Mouse (Mus musculus) mouse trophoblast stem cell (cell line): Measurements from ENCODE around the gene Cox6a2.

Source experiments
- in situ Hi-C, 2 experiments: fragments of 300-500 bp; cut with MseI, MboI; formaldehyde crosslinking; loops; 2 replicates in 1 of 2; 3 replicates in 1 of 2; pipeline ENCODE4 v1.15.1; 2025

Cox6a2 gene

GRCm38 (mm10) chr7:128206152-128206551 is at the start of gene Cox6a2:
TSS of gene Cox6a2 (minus strand) at chr7:128206387.
- in situ Hi-C loops: loop anchor here (10.0 kb wide), 2 partner anchors 101 to 191 kb away; no protein-coding TSS in a partner anchor

DNA sequence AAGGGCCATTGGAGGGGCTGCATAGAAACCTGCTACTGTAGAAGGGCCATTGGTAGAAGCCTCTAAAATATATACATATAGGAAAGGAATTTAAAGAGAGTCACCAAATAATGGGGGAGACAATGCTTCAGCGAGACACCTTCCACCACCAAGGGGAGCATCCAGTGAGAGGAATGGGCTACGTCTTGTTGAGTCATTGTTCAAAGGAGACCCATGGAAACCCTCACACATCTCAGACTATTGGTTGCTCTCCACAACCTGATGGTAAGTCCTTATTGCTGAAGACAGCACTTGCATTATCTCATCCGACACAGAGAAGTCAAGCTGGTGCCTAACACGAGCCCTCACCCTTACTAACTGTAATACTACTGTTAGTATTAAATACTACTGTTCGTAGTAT is 49.6 kb upstream of the Cox6a2 start:
- in situ Hi-C loops: no loop called here

DNA sequence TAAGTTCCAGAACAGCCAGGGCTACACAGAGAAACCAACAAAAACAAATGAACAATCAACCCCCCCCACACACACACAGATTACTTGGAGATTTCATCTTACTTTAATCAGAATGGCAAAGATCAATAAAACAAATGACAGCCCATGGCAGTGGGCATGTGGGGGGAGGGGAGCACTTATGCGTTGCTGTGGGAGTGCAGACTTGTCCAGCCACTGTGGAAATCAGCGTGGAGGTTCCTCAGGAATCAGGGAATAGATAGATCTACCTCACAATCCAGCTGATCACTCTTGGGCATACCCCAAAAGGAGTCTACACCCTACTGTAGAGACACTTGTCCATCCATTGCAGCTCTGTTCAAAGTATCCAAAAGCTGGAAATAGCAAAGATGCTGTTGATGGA is 48.8 kb upstream of the Cox6a2 start:
- in situ Hi-C loops: no loop called here

DNA sequence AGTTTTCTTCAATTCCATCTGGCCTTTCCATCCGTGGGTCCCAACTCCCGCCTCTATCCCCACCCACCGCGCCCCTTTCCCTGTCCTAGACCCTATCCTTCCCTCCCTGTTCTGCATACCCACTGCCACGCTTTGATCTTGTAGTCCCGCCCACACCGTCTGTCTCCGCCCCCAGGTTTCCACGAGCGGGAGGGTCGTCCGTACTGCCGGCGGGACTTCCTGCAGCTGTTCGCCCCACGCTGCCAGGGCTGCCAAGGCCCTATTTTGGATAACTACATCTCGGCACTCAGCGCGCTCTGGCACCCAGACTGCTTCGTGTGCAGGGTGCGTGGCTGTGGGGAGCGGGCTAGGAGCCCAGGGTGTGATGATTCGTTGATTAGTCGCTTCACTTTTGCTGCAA is 46.4 kb upstream of the Cox6a2 start:
- in situ Hi-C loops: no loop called here

- in situ Hi-C loops: no loop called here
These were observed 45.8 kb upstream of the Cox6a2 start for GRCm38 (mm10) chr7:128251946-128252345.

GRCm38 (mm10) chr7:128249998-128250397 is 43.8 kb upstream of the Cox6a2 start:
- in situ Hi-C loops: loop anchor here (5.0 kb wide), 1 partner anchor 97 kb away; no protein-coding TSS in a partner anchor

- in situ Hi-C loops: loop anchor here (5.0 kb wide), 1 partner anchor 99 kb away; no protein-coding TSS in a partner anchor
These were observed 42.2 kb upstream of the Cox6a2 start for GRCm38 (mm10) chr7:128248081-128249042.

DNA sequence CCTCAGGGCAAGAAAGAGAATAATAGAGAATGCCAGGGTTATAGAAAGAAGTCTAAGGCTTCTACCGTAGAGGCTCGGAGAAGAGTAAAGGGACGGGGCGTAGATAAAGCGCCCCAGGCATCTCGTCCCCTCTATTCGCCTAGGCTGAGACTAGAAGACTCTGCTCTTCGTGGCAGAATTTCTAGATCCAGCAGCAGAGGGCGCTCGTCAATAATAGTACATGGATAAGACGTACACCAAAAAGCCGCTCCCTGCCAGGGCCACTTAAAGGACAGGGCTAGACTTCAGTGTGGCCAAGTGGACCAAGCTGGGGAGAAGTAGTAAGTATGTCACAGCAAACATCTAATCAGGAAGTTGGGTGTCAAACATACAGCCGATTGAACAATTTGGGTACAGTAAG is 41.3 kb upstream of the Cox6a2 start:
- in situ Hi-C loops: loop anchor here (5.0 kb wide), 1 partner anchor 100 kb away; no protein-coding TSS in a partner anchor

DNA sequence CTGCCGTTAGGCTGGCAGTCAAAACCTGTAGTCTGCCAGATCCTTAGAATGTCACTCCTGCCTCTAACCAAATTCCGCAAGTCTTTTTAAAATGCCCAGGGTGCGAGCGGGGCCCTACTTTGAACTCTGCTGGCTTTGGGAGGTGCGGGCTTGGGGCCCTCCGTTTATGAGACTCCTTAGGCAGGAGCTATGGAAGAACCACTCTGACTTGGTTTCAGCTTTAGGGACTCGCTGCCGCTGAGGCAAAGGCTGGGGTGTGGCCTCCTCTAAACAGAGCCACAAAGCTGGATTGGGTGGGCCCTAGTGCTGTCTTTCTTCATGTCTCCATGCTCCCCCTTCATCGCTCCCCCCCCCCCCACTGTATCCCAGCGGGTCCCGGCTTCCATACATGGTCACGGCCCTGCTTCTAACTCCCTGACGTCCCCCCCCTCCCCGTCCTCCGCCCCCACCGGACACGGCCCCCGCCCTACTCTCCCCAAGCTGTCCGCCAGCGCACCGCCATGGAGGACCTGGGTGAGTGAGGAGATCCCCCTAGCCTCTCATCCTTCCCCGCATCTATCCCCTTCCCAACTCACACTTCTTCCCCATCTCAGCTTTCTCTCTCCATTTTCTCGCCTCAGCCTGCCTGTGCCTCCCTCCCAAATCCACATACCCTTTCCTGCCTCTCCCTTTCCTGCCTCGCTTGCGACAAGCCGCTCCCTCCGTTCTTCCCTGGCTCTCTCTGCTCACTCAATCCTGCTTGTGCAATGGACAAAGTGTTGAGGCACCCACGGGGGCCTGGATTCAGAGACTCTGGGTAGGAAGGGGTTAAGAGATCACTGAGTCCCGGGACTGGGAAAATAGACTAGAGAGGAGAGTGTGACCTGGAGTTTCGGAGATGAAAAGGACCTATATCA is 40.6 kb upstream of the Cox6a2 start, which contains the start of gene Tgfb1i1:
Tgfb1i1 (plus strand) TSS at position 317 of the 896 bp plus-strand sequence.
- in situ Hi-C loops: loop anchor here (5.0 kb wide), 1 partner anchor 101 kb away; no protein-coding TSS in a partner anchor

GRCm38 (mm10) chr7:128245547-128245946 is 39.4 kb upstream of the Cox6a2 start:
- in situ Hi-C loops: loop anchor here (5.0 kb wide), 1 partner anchor 102 kb away; no protein-coding TSS in a partner anchor

DNA sequence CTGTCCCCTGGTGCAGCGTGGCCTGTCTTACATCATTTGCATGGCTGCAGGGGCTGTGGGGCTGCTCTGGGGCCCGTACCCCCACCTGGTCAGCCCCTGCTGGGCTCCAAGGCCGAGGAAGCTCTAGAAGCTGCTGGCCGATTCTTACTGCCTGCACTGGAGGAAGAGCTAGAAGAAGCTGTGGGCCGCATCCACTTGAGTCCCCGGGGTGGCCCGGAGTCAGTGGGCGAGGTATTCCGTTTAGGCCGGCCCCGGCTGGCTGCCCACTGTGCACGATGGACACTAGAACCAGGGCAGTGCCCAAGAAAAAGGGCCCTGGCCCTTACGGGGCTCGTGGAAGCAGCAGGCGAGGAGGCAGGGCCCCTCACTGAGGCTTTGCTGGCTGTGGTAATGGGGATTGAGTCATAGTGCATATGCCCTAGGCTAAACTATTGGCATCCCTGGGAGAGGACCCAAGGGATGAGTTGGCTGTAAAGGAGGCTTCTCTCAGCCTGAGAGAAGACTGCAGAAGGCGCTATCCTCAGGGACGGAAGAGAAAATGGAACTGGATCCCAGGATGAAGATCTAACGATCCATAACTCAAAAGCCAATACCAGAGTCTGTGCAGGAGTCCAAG is 38.3 kb upstream of the Cox6a2 start:
- in situ Hi-C loops: loop anchor here (5.0 kb wide), 1 partner anchor 103 kb away; no protein-coding TSS in a partner anchor

DNA sequence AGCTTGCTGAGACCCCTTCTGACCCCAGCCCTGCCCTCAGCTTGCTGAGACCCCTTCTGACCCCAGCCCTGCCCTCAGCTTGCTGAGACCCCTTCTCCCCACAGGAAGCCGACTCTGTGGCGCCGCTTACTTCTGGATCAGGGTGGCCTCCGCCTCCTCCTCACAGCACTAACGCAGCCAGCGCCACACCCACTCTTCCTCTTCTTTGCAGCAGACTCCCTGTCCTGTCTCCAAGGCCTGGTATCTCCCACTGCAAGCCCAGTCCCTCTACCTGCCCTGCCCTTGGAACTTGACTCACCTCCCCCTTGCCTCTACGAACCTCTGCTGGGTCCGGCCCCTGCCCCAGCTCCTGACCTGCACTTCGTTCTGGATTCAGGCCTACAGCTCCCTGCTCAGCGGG is 37.7 kb upstream of the Cox6a2 start:
- in situ Hi-C loops: no loop called here

GRCm38 (mm10) chr7:128242331-128242730 is 36.1 kb upstream of the Cox6a2 start:
- in situ Hi-C loops: no loop called here

- in situ Hi-C loops: no loop called here
These were observed 34.1 kb upstream of the Cox6a2 start for GRCm38 (mm10) chr7:128240131-128240784.

- in situ Hi-C loops: no loop called here
These were observed 32.8 kb upstream of the Cox6a2 start for GRCm38 (mm10) chr7:128238991-128239390.

DNA sequence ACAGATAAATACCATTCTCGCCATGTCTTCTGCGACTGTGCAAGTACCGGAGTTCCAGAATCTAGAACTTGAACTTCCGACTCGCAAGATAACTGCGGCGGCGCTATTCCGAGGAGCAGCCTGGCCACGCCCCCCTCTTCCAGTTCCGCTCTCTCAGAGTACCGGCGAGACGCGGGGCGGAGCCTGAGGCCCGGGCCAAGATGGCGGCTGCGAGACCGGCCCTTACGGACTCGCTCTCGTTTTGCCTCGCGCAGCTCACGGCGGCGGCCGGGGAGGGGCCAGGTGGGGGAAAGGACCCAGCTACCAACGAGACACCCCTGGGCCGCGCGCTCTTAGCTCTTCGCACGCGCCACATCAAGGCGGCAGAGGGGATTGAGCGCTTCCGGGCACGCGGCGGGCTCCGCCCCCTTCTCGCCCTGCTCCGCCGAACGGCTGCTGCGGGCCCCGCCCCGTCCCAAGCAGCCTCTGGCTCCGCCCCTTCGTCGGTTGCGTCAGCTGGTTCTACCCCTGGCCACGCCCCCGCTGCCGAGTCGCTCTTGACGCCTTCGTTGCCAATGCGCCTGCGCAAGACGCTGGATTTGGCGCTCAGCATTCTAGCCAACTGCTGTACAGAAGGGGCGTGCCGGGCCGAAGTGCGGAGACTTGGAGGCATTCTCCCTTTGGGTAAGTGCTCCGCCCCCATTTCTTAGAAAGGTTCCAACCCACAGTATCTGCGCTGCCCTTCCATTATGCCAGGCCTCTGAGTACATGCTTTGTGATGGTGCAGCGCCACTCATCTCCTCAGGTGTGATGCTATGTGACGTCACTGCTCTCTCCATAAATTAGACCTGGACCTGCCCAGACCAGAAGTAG is 32.0 kb upstream of the Cox6a2 start, which contains the start of gene 9130023H24Rik:
9130023H24Rik (minus strand) TSS at position 105 of the 852 bp plus-strand sequence.
- in situ Hi-C loops: no loop called here

DNA sequence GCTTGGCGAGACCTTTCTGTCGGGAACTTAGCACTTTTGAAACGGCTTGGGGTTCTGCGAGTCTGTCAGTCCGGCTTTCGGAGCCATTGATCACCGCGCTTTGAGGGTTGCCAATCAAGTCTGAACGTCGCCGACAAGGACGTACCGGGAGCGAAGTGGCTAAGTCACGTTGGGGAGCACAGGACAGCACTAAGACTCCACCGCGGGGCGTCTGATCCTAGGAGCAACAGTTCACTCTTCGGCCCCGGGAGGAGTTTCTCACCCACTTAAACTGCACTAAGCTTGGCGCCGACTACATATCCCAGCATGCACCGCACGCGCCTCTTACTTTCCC is 31.4 kb upstream of the Cox6a2 start:
- in situ Hi-C loops: no loop called here

DNA sequence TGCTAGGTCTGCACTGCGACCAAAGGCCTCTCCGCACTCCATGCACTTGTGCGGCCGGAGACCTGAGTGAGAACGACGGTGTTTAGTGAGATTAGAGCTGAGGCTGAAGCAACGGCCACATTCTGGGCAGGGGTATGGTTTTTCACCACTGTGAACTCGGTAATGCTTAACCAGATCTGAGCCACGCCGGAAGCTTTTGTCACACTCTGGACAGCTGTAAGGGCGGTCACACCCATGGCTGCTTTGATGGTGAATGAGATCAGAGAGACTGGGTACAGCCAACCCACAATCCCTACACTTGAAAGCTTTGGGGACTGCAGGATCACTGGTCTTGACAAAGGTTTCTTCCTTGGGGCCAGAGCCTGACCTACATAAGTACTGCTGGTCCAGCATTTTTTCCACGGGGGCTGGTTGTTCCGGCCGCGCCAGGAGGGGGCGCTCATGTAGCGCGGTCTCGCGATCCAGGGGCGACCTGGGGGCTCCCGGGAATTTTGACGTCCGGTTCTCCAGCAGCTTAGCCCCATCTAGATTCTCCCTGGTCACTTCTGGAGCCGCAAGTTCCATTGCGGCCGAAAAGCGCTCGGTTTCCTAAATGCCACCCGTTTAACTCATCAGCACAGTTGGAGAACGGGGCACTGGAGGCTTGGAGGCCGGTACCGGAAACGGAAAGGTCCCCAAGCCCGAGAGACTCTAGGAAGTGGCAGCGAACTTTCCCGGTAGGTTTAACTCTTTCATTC is 30.8 kb upstream of the Cox6a2 start, which contains the start of gene Armc5:
Armc5 (plus strand) TSS at position 487 of the 737 bp plus-strand sequence.
- in situ Hi-C loops: no loop called here

- in situ Hi-C loops: no loop called here
These were observed 30.2 kb upstream of the Cox6a2 start for GRCm38 (mm10) chr7:128236426-128236825.
